In the genomic region with DNA sequence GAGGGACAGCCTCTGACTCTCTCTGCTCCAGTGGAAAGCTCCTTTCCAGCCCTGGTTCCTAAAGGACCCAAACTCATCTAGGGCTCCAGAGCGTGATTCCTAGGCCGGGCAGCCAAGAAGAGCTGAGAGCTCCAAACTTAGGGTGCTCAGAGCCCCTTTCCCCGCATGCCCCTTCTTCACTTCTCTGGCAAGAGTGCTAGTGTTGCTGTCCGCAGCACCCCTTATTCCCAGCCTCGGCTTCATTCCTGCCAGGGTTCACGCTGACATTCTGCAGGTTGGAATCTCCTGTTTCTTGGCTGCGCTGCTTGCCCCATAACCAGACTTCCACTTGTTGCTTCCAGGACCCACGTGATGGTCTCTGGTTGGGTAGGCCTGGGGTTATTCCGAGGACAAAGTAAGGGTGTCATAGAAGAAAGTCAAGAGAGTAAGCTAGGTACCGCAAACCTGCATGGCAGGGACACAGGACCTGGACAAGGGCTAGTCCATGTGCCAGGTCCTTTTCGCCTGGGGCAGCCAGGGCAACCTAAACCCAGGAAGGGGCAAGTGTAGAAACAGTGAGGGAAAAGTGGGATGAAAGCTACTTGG, we compare ENCODE assay signal across 8 mouse cellular contexts. TPM values are rescaled to one million over a fixed set of nuclear protein-coding genes. Genes with fewer than 3 reads are reported as not detected.
DNase-seq lines count a peak whose midpoint lies in the region; ATAC-seq and TF ChIP-seq lines count a peak whose summit lies in the region.

No protein-coding gene starts in this region.

- H3K36me3 ChIP-seq in liver, adult 2 months (ENCODE audit: control insufficient read depth, insufficient read depth, low read length): no peaks in the 10 kb centered on the region
- H3K36me3 ChIP-seq in intestine, embryonic 14.5 days (ENCODE audit: control insufficient read depth, insufficient read depth, low read length): no peaks in the 10 kb centered on the region
- H3K36me3 ChIP-seq in midbrain, embryonic 16.5 days (ENCODE audit: control insufficient read depth, insufficient read depth, low read length): no peaks in the 10 kb centered on the region

- no peak for DNase-seq in liver, adult 2 months (ENCODE audit: extremely low read depth, low read depth, low spot score)
- no peak for DNase-seq in liver
- peak; percentile 17 for DNase-seq in embryo, embryonic 9.5 days (ENCODE audit: extremely low spot score)
- DNase-seq in intestine, embryonic 14.5 days (ENCODE audit: low spot score): peak; percentile 59
- DNase-seq in left cerebral cortex, postnatal 10 days (ENCODE audit: extremely low spot score in 1 of 2, low spot score in 2 of 2): no peak
- no peak for DNase-seq in adrenal gland, adult (ENCODE audit: inconsistent age in 2 of 2, low spot score in 1 of 2)
- DNase-seq in left cerebral cortex, adult 9 months (ENCODE audit: low spot score in 2 of 2): no peak

- H3K4me2 ChIP-seq in intestine, embryonic 14.5 days (ENCODE audit: low read length): peak overlapping the region; percentile 60
- H3K4me2 ChIP-seq in midbrain, embryonic 16.5 days (ENCODE audit: low read length): peak overlapping the region; percentile 59

- 0 out of 2 replicates have a peak, but pooled peaks cover 5% of the 10 kb centered on the region for H3K4me1 ChIP-seq in liver, adult 2 months (ENCODE audit: control insufficient read depth, insufficient read depth, low read length)
- H3K4me1 ChIP-seq in intestine, embryonic 14.5 days (replicated peaks; ENCODE audit: control insufficient read depth, insufficient read depth, low read length): 0 out of 2 replicates have a peak, but pooled peaks cover 4% of the 10 kb centered on the region
- H3K4me1 ChIP-seq in midbrain, embryonic 16.5 days (ENCODE audit: control insufficient read depth, insufficient read depth, low read length): peaks cover 21% of the 10 kb centered on the region

- H3K79me2 ChIP-seq in liver, adult 2 months (ENCODE audit: control insufficient read depth, insufficient read depth, low read length): no peaks in the 10 kb centered on the region

- H3K9ac ChIP-seq in liver, adult 2 months (ENCODE audit: low read depth, low read length): peak overlapping the region; percentile 32; the same call in 1 of the 2 replicates
- no peak overlapping the region for H3K9ac ChIP-seq in intestine, embryonic 14.5 days (ENCODE audit: low read length)
- H3K9ac ChIP-seq in midbrain, embryonic 16.5 days (ENCODE audit: low read depth, low read length): no peak overlapping the region

- peaks cover 3% of the 10 kb centered on the region; the same call in 1 of the 2 replicates for H3K27me3 ChIP-seq in liver, adult 2 months (ENCODE audit: control insufficient read depth, insufficient read depth, low read length)
- H3K27me3 ChIP-seq in intestine, embryonic 14.5 days (replicated peaks; ENCODE audit: control insufficient read depth, insufficient read depth, low read length): peaks cover 61% of the 10 kb centered on the region
- H3K27me3 ChIP-seq in midbrain, embryonic 16.5 days (ENCODE audit: control insufficient read depth, insufficient read depth, low read depth, low read length): peaks cover 48% of the 10 kb centered on the region

- 11% methylated on average over 11 of the region's 11 CpGs for WGBS in liver, adult 2 months
- WGBS in intestine, embryonic 14.5 days: 3% methylated on average over 11 of the region's 11 CpGs
- 5% methylated on average over 11 of the region's 11 CpGs for whole genome bisulfite sequencing in midbrain, embryonic 16.5 days

- TF ChIP-seq CTCF in liver, adult 2 months (IDR thresholded peaks at IDR 0.05; ENCODE audit: low read depth, low read length): no peak

- H3K4me3 ChIP-seq in liver, adult 2 months (ENCODE audit: insufficient read depth, low read depth, low read length): peak overlapping the region; percentile 45; the same call in 1 of the 2 replicates
- H3K4me3 ChIP-seq in intestine, embryonic 14.5 days (ENCODE audit: low read depth, low read length): peak overlapping the region; percentile 36
- peak overlapping the region; percentile 40 for H3K4me3 ChIP-seq in midbrain, embryonic 16.5 days (ENCODE audit: low read depth, low read length)

- no peak for TF ChIP-seq POLR2A in liver, adult 2 months (IDR thresholded peaks at IDR 0.05; ENCODE audit: extremely low read depth, insufficient read depth, low read length)

- intact Hi-C loops in left cerebral cortex, postnatal 10 days (cut with DNase I): no loop called here

- ATAC-seq in intestine, embryonic 14.5 days (replicated peaks; ENCODE audit: low FRiP score, low TSS enrichment, low read depth): no peak
- 0 out of 2 replicates have a peak, but pooled peaks have one; percentile 12 for ATAC-seq in midbrain, embryonic 16.5 days

- H3K27ac ChIP-seq in liver, adult 2 months (replicated peaks; ENCODE audit: insufficient read depth, low read depth, low read length): no peak overlapping the region
- H3K27ac ChIP-seq in intestine, embryonic 14.5 days (ENCODE audit: low read depth): no peak overlapping the region
- no peak overlapping the region for H3K27ac ChIP-seq in midbrain, embryonic 16.5 days (ENCODE audit: low read length)

- no peaks in the 10 kb centered on the region for H3K9me3 ChIP-seq in intestine, embryonic 14.5 days (ENCODE audit: control insufficient read depth, low read length)
- H3K9me3 ChIP-seq in midbrain, embryonic 16.5 days (replicated peaks; ENCODE audit: control insufficient read depth, low read length, poor library complexity, severe bottlenecking): no peaks in the 10 kb centered on the region

RNA-seq across cellular contexts. Expression of gene Irf4, which starts 0.6 kb away (rescaled TPM):
- 0.28 and 0.74 TPM in 2 replicates for total RNA-seq in liver, adult 2 months (2014; rRNA removed)
- polyA plus RNA-seq in liver, adult 2 months (2012; rRNA removed): 0.11 and 0.27 TPM in 2 replicates
- 0.04 and 0.07 TPM in 2 replicates for polyA plus RNA-seq in intestine, embryonic 14.5 days (2014; fragmentation: Nextera tagmentation; extraction: Ambion mirVana)
- 0.07 and 0.10 TPM in 2 replicates for polyA plus RNA-seq in midbrain, embryonic 16.5 days (2015; fragmentation: Nextera tagmentation; extraction: Ambion mirVana)
- under 1 TPM in 1 of 2 experiments, not detected in 1; 0.16 TPM for total RNA-seq in left cerebral cortex, postnatal 10 days (2021)

Comparison
In these comparisons a context has a peak if more than half of its experiments do, and no peak if none do; other contexts are left out.
1. DNase-seq: peak in embryo, embryonic 9.5 days (single experiment) and intestine, embryonic 14.5 days (single experiment); none in liver, adult 2 months (single experiment), liver (single experiment), left cerebral cortex, postnatal 10 days (0 of 2), adrenal gland, adult (0 of 2) and left cerebral cortex, adult 9 months (0 of 2).
2. Peak in every context shown above with its lines, with median percentiles within 50 percentile points of each other: H3K4me3 ChIP-seq.